Mouse (Mus musculus) adipocyte (in vitro differentiated cells): ENCODE results near the gene Bbs1.
"Not testable (repeated sequence)": the region's sequence is repeated elsewhere in the genome, so short reads cannot be mapped to it uniquely, and the experiment has no call there.

Experiments
- DNase-seq: peaks from one replicate; pipeline ENCODE4 v3.0.0-alpha.2; 2016; ENCODE audit warnings: low spot score

The Bbs1 gene

DNA sequence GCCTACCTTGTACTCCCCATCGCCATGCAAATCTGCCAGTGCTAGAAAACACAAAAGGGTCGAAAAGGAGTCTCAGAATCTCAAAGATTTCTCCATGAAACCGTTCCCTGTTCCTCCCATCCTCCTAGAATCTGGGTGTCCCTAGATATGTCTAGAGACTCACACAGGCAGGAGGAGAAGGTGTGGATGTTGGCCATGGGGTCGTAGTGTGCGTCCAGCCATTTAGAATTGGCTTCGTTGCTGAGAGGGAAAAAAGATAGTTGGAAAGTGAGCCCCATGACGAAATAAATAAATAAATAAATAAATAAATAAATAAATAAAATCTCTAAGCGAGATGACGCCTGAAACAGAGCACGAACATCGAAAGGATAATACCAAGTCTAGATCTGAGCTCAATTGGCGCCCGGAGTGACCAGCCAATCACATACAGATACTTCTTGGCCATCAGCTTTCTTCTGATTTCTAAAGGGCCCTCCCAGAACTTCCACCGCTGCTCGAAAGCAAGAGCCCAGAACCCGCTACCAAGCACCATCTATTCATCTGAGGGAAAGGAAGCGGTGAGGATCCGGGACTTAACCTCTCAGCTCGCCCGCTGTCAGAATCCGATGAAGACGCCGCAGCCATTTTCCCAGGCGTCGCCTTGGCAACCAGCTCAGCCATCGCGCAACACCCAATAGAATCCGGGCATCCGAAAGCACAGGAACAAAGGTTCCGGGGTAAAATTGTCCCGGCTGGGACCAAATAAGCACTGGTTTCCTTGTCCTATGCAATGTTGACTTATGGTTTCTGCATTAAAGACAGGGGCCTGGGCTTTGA lies at the start of gene Bbs1:
Bbs1 (minus strand) TSS at position 650 of the 816 bp plus-strand sequence.
- DNase-seq: peak; percentile 85

DNA sequence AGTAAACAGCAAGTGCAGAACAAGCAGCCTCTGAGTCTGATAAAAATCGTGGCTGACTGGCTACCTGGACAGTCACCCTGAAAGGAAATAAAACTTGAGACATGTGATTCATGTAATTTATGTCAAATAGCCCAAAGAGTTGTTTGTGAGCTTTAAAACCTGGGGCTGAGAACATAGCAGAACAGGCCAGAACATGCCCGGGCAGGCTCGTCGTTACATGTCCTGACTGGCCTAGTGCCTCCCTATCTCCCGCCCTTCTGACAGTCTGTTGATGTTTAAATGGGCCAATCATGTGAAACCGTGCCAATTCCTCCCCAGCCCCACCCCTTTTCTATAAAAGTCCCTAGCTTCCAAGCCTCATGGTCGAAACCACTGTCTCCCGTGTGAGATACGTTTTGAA lies 42.2 kb upstream of the Bbs1 start:
- DNase-seq: not testable (repeated sequence)

- no peak for DNase-seq
Measured at GRCm38 (mm10) chr19:4945540-4945939, 39.1 kb upstream of the Bbs1 start.

DNA sequence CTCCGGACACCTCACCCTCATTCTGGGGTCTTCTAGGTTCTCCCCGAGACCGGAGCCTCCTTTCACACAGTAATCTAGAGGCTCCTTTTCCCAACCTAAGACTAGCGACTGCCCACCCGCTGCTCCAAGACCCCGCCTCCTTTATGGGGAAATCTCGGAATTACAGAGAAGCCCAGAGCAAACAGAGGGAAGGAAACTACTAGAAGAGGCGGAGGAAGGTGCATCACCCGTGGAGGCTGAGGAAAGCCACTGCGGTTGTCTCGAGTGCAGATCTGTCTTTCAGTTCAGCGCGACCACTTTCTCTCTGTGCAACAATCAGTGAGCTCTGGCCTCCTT lies 36.8 kb upstream of the Bbs1 start:
- no peak for DNase-seq

DNA sequence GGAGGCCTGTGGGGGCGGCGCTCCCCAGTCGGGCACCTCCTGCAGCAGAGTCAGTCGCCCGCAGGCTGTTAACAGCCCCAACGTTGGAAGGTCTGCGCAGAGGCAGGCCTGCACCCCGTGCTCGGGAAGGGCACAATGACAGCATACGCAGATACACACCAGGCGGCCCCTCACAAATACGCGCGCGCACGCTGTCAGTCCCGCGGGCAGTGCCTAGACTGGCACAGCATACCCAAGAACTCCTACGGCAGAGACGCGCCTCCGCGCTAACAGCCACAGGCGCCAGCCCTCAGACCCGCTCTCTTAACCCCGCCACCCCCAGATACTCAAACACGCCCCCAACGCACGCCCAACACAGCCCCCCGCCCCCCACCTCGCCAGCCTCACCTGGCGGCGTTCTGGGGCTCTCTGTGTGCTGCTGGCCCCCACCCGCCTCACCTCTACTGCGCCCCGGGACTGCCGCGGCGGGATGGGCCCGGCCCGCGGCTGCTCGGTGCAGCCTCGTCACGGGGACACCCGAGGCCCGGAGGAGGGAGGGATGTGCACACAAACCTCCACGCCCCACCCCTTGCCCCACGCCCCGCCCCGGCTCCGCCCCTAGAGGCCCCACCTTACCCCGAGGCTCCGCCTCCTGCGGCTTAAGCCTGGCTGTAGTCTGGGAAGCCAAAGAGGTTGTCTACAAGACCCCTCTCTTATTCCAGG lies 36.3 kb upstream of the Bbs1 start, which contains the start of gene Peli3:
Peli3 (minus strand) TSS at position 577 of the 702 bp plus-strand sequence.
- DNase-seq: peak; percentile 78

DNA sequence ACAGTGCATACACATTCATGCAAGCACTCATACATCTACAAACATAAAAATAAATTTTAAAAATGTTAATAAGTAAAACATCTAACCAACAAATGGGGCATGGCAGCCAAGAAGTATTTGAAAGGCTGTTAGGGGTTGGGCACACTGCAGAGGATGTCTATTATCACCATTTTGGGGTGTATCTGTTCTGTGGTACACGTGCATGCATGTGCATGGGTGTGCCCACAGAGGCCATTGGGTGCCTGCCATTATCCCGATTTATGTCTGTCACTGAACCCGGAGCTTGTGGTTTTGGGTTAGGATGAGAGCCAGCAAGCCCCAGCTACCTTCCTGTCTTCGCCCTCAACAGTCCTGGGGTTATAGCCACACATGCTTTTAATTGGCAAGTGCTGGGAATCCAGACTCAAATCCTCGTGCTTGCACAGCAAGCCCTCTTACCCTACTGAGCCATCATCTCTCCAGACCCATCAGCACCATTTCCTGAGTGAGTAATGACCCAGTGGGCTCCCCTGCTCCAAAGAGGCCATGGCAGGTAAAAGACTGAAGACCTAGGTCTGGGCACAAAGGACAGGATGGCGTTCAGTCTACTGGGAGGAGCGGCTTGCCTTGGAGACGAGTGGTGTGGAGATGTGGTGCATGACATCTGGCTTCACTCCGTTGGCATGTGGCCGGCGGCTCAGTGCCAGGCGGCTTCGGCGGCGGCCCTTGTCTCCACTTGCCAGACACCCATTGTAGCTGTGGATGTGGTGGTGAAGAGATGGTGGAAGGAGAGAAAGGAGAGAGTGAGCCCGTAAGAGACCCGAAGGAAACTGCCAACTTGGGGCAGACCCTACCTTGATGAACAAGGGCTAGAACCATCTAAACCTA lies 31.2 kb upstream of the Bbs1 start:
- DNase-seq: no peak

- no peak for DNase-seq
Measured at GRCm38 (mm10) chr19:4936896-4937295, 30.5 kb upstream of the Bbs1 start.

- peak; percentile 90 for DNase-seq
Measured at GRCm38 (mm10) chr19:4928781-4929180, 22.4 kb upstream of the Bbs1 start.

DNA sequence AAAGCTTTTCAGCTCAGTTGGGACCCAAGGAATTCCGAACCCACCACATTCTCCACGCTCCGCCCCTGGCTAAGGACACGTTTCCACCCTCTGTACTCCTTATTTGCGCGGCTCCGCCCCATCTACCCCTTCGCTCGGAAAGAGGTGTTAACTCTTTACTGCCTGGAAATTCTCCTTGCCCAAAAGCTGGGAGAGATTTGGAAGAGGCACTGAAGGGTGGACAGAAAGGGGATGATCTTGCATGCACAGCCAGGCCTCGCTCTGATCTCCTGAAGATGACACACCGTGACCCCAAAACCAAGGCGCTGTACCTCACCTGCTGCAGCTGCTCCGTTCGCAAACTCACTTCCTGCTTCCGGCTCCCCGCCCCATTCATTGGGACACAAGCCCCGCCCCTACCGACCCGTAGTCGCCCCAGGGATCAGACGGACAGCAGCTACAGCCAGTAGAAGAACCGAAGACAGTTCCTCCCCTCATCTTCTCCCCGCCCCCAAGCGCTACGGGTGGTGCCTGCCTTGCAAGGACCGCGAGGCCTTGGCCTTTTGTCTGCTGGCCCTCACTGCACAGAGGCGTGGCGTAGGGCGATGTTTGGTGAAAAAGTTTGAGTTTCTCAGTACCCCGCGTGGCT lies 21.6 kb upstream of the Bbs1 start, which contains the start of gene Dpp3:
Dpp3 (minus strand) TSS at position 384 of the 628 bp plus-strand sequence.
- peak; percentile 99 for DNase-seq

DNA sequence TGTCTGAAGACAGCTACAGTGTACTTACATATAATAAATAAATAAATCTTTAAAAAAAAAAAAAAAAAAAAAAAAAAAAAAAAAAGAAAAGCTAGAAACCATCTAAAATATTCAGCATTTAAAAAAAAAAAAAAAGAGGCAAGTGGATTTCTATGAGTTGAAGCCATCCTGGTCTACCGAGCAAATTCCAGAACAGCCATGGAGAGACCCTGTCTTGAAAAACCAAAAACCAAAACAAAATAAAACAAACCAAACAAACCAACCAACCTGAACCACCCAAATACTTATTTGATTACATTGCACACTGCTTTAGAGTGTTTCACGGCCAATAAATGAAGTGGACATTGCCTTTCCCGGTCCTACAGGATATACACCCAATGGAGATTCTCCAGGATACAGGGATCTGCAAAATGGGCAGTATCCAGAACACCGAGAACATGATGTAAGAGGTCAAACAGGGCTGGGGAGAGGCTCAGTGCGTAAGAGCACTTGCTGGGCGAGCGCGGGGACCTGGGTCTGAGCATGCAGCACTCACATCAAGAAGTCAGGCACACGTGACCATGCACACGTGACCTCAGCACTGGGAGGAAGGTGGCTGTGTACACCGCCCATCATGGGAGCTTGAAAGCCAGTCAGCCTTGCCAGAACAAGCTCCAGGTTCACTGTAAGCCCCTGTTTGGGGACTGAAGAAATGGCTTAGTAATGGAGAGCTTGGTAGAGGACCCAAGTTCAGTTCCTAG lies 18.9 kb upstream of the Bbs1 start:
- DNase-seq: no peak

DNA sequence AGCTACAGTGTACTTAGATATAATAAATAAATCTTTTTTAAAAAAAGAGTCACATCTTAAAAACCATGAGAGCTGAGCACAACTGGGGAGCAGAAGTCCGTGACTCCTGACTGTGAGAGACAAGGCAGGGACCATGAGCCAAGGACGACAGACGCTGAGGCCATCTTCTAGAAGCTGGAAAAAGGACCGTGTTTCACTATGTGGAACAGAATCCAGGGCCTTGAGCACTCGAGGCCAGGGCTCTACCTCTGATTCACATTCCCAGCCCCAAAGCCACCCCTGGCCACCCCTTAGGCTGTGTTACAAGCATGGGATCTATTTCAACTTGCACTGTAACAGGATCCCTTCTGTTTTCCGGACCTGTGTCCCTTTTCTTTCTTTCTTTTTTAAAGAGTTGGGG lies 13.2 kb upstream of the Bbs1 start:
- no peak for DNase-seq

DNA sequence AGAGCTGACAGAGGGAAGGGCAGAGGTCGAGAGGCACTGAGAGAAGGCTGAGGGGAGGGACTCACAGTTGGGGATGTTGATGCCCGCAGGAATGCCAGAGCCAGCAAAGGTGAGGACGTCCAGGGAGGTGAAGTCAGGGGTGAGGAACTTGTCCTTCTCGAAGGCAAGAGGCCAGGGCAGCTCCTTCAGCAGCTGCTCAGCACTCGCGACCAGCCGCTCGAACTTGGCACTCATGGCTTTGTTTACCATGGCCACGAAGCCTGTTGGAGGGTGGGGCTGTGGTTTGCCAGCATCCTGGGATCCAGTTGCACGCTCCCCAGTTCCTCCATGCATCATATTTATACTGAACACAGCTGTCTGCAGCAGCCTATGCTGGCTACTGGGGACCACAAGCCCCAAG lies 10.4 kb upstream of the Bbs1 start:
- DNase-seq: no peak

DNA sequence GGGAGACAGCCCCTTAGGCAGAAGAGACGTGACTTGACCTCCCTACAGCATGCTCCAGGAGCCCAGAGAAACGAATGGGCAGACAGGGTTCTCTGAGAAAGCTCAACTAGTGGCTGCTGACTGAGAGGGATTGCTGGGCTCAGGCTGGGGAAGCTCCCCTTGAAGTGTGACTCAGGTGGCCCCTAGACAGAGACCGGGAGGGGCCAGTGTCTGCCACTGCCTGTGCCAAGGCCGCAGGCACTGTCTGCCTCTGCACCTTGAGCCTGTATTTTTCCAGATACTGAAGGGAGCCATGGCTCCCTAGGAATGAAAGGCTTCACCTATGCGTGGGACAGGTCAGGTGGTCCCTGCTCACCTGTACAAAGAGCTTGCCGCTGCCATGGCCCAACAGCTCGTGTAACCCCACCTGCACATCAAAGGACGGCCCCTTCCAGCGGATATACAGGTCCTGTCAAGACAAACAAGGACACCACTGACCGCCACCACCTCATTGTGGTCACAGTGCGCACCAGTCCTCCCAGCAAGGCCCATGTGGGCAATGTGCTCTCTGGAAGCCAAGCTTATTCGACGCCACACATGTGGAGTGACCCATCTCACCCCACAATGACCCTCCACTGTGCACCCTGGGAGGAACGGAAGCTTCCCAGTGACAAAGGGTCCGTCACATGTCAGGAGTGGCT lies 9.6 kb upstream of the Bbs1 start:
- no peak for DNase-seq

DNA sequence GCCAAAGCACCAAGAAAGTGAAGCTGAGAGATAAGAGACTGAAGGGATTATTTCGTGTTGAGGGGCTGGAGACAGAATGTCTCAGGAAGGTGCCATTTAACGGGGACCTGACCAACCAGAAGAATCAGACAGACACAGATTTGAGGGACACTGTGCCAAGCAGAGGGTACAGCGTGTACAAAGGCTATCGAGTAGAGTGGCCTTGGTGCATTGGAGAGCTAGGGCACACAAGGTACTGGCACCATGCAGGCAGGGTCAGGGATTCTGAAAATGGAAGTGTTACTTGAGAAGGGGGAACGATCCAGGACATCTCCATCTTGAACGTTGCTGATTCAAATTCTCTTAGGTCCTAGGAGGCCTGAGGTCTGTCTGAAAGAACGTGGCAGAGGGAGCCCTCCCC lies 2.9 kb upstream of the Bbs1 start:
- no peak for DNase-seq

DNA sequence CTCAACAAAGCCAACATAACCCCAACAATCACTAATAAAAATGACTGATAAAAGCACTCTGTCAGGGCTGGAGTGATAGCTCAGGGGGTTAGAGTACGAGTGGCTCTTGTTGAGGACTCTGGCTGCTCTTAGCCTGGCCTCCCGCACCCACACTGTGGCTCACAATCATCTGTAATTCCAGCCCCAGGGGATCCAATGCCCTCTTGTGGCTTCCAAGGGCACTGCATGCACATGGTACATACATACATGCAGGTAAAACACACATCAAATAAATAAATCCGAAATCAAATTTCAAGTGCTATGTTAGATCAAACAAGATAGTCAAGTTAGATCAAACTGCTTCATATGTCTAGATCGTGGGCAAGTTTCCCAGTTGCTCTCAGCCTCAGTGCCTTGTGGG lies 1.7 kb upstream of the Bbs1 start:
- no peak for DNase-seq

DNA sequence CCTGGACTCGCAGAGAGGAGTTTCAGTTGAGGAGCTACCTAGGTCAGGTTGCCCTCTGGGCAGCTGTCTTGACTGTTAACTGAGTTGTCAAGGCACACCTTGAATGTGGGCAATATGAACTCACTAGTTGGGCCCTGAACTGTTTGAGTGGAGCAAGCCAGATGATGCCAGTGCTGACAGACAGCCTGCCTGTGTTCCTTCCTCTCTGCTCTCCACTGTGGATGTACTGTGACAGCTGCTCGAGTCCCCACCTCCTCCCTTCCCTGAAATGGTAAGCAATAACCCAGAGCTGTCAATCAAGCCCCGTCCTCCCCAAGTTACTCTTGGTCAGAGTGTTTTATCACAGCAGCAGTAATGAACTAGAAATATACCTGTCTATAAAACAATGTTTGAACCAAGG lies 6.5 kb downstream of the Bbs1 start:
- DNase-seq: no peak

GRCm38 (mm10) chr19:4898972-4899371 lies 7.5 kb downstream of the Bbs1 start:
- DNase-seq: no peak

GRCm38 (mm10) chr19:4896780-4897520 lies 9.5 kb downstream of the Bbs1 start:
- no peak for DNase-seq

- DNase-seq: no peak
Measured at GRCm38 (mm10) chr19:4891798-4892197, 14.6 kb downstream of the Bbs1 start.

DNA sequence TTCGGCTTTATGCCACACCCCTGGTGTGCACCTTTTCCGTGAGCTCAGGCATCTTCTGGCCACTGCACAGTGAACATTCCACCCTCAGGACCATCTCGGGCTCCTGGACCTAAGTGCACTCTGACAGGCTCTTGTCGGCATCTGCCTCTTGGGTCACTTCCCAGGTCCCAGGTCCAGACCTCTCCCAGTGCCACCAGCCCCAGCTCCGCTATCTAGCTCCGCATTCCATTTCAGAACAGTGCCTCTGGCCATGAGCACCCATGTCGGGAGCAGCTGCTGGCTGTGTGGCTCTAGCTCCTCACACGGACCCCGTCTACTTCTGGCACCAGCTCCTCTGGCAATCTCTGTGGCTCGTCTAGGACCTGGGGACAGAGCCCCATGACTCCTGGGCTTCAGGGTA lies 16.6 kb downstream of the Bbs1 start:
- no peak for DNase-seq
